21 mouse cellular contexts compared by ENCODE assay signal in the genomic region with DNA sequence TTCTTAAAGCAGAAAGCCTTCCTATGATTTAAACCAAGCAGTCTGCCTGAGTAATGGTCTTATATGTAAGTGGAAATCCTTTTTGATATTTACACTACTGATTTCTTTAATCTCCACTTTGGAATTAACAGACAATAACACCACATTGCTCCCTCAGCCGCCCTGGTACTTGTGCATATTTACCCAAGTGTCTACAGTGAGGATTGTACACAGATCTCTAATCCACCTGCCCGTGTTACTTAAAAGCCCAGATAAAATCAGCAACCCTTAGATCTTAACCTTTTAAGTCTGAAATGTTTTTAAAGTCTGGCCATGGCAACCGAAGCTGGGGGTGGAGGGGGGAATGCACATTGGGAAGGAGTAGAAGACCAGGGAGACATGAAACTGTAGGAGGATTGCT.
DNase-seq lines count a peak whose midpoint lies in the region; ATAC-seq and TF ChIP-seq lines count a peak whose summit lies in the region.
"Had no signal": no experiment of that assay in that cellular context is flagged by ENCODE, and none has a peak within 500 bp of the region (broad histone marks: within the 10 kb centered on the region; RNA-seq: fewer than 3 reads in every experiment).

No protein-coding gene starts in this region.

- peak; percentile 39 for DNase-seq in kidney, postnatal 0 days (ENCODE audit: low spot score)
- DNase-seq in kidney, postnatal 25 days: no peak
- DNase-seq in brain, embryonic 14.5 days (ENCODE audit: low read depth): peak; percentile 29
- peak; percentile 10 for DNase-seq in embryonic facial prominence, embryonic 14.5 days (ENCODE audit: low spot score)
- no peak for DNase-seq in layer of hippocampus, postnatal 25 days (ENCODE audit: extremely low spot score in 1 of 2, low spot score in 1 of 2)
- DNase-seq in embryo, embryonic 9.5 days (ENCODE audit: extremely low spot score): no peak
- DNase-seq: adrenal gland, postnatal 10 days; cerebellum, adult 11-12 months; cerebellum, postnatal 10 days; gastrocnemius, postnatal 36 days; heart, adult 18-20 months; heart, postnatal 14 days had no signal

- ATAC-seq in kidney, postnatal 0 days (replicated peaks; ENCODE audit: low FRiP score, low read depth): no peak
- no peak for ATAC-seq in embryonic facial prominence, embryonic 14.5 days (ENCODE audit: low read depth)
- peak; percentile 65 for ATAC-seq in stomach, embryonic 14.5 days (ENCODE audit: insufficient number of reproducible peaks, insufficient read depth, low FRiP score, low read depth)
- ATAC-seq in forebrain, embryonic 15.5 days (replicated peaks): no peak
- ATAC-seq: forebrain, embryonic 14.5 days; hindbrain, postnatal 0 days had no signal

- H3K27ac ChIP-seq in kidney, postnatal 0 days: no peak overlapping the region
- no peak overlapping the region for H3K27ac ChIP-seq in embryonic facial prominence, embryonic 14.5 days (replicated peaks; ENCODE audit: low read depth, low read length)
- no peak overlapping the region for H3K27ac ChIP-seq in stomach, embryonic 14.5 days (ENCODE audit: low read length)
- no peak overlapping the region for H3K27ac ChIP-seq in forebrain, embryonic 15.5 days (replicated peaks)
- H3K27ac ChIP-seq: embryonic facial prominence, embryonic 13.5 days; forebrain, embryonic 10.5 days; heart, embryonic 10.5 days; heart, embryonic 15.5 days; hindbrain, embryonic 13.5 days; hindbrain, postnatal 0 days had no signal

- H3K27me3 ChIP-seq in kidney, postnatal 0 days (ENCODE audit: insufficient read depth, low read length): no peaks in the 10 kb centered on the region
- peaks cover 2% of the 10 kb centered on the region; the same call in 1 of the 2 replicates for H3K27me3 ChIP-seq in embryonic facial prominence, embryonic 14.5 days (replicated peaks; ENCODE audit: control insufficient read depth, insufficient read depth, low read length)
- H3K27me3 ChIP-seq in stomach, embryonic 14.5 days (ENCODE audit: control insufficient read depth, insufficient read depth, low read length): no peaks in the 10 kb centered on the region
- no peaks in the 10 kb centered on the region for H3K27me3 ChIP-seq in forebrain, embryonic 15.5 days
- H3K27me3 ChIP-seq: heart, embryonic 15.5 days had no signal

- no peak for TF ChIP-seq POLR2A in brain, embryonic 14.5 days (IDR thresholded peaks at IDR 0.05; ENCODE audit: borderline replicate concordance, extremely low read depth, insufficient read depth, insufficient read length, poor library complexity, severe bottlenecking)

- no peak for TF ChIP-seq CTCF in kidney, postnatal 0 days (IDR thresholded peaks at IDR 0.05; ENCODE audit: low read depth)
- TF ChIP-seq CTCF in brain, embryonic 14.5 days (IDR thresholded peaks at IDR 0.05; ENCODE audit: borderline replicate concordance, extremely low read depth, insufficient read depth, insufficient read length): no peak

- no peak overlapping the region for H3K4me3 ChIP-seq in kidney, postnatal 0 days (replicated peaks; ENCODE audit: low read depth, low read length)
- H3K4me3 ChIP-seq in embryonic facial prominence, embryonic 14.5 days (ENCODE audit: low read depth, low read length): no peak overlapping the region
- H3K4me3 ChIP-seq in stomach, embryonic 14.5 days (ENCODE audit: low read depth, low read length): no peak overlapping the region
- no peak overlapping the region for H3K4me3 ChIP-seq in forebrain, embryonic 15.5 days
- H3K4me3 ChIP-seq: embryonic facial prominence, embryonic 13.5 days; forebrain, embryonic 10.5 days; heart, embryonic 10.5 days; heart, embryonic 15.5 days; hindbrain, embryonic 13.5 days had no signal

- no peak overlapping the region for H3K4me2 ChIP-seq in kidney, postnatal 0 days (ENCODE audit: low read length)
- no peak overlapping the region for H3K4me2 ChIP-seq in embryonic facial prominence, embryonic 14.5 days (ENCODE audit: low read depth, low read length)
- no peak overlapping the region for H3K4me2 ChIP-seq in stomach, embryonic 14.5 days (replicated peaks; ENCODE audit: low read depth, low read length)
- no peak overlapping the region for H3K4me2 ChIP-seq in forebrain, embryonic 15.5 days (replicated peaks)
- H3K4me2 ChIP-seq: heart, embryonic 15.5 days; hindbrain, embryonic 13.5 days had no signal

- no peaks in the 10 kb centered on the region for H3K36me3 ChIP-seq in kidney, postnatal 0 days (ENCODE audit: insufficient read depth, low read length)
- H3K36me3 ChIP-seq in embryonic facial prominence, embryonic 14.5 days (ENCODE audit: control insufficient read depth, insufficient read depth, low read length): no peaks in the 10 kb centered on the region
- no peaks in the 10 kb centered on the region for H3K36me3 ChIP-seq in stomach, embryonic 14.5 days (ENCODE audit: control insufficient read depth, insufficient read depth, low read length)
- H3K36me3 ChIP-seq in forebrain, embryonic 15.5 days: no peaks in the 10 kb centered on the region
- H3K36me3 ChIP-seq: embryonic facial prominence, embryonic 13.5 days; forebrain, embryonic 10.5 days; heart, embryonic 10.5 days; heart, embryonic 15.5 days; hindbrain, embryonic 13.5 days had no signal

- 19% methylated on average over 3 of the region's 3 CpGs for WGBS in kidney, postnatal 0 days
- 35% methylated on average over 3 of the region's 3 CpGs for WGBS in embryonic facial prominence, embryonic 14.5 days
- WGBS in stomach, embryonic 14.5 days: 18% methylated on average over 3 of the region's 3 CpGs
- 67% methylated on average over 3 of the region's 3 CpGs for WGBS in forebrain, embryonic 15.5 days

- no peaks in the 10 kb centered on the region for H3K9me3 ChIP-seq in kidney, postnatal 0 days (replicated peaks; ENCODE audit: low read length)
- 0 out of 2 replicates have a peak, but pooled peaks cover 3% of the 10 kb centered on the region for H3K9me3 ChIP-seq in embryonic facial prominence, embryonic 14.5 days (ENCODE audit: control insufficient read depth, low read length)
- H3K9me3 ChIP-seq in stomach, embryonic 14.5 days (ENCODE audit: control insufficient read depth, low read depth, low read length): no peaks in the 10 kb centered on the region
- H3K9me3 ChIP-seq in forebrain, embryonic 15.5 days: no peaks in the 10 kb centered on the region
- H3K9me3 ChIP-seq: forebrain, embryonic 10.5 days; heart, embryonic 10.5 days; heart, embryonic 15.5 days; hindbrain, embryonic 13.5 days had no signal

- H3K4me1 ChIP-seq in kidney, postnatal 0 days (replicated peaks; ENCODE audit: insufficient read depth, low read length): no peaks in the 10 kb centered on the region
- H3K4me1 ChIP-seq in embryonic facial prominence, embryonic 14.5 days (ENCODE audit: control insufficient read depth, insufficient read depth, low read length): peaks cover 8% of the 10 kb centered on the region; the same call in 1 of the 2 replicates
- no peaks in the 10 kb centered on the region for H3K4me1 ChIP-seq in stomach, embryonic 14.5 days (ENCODE audit: control insufficient read depth, insufficient read depth, low read length)
- no peaks in the 10 kb centered on the region for H3K4me1 ChIP-seq in forebrain, embryonic 15.5 days
- H3K4me1 ChIP-seq: heart, embryonic 10.5 days; heart, embryonic 15.5 days; hindbrain, embryonic 13.5 days had no signal

- no peak overlapping the region for H3K9ac ChIP-seq in kidney, postnatal 0 days (ENCODE audit: low read depth, low read length)
- no peak overlapping the region for H3K9ac ChIP-seq in embryonic facial prominence, embryonic 14.5 days (ENCODE audit: low read depth, low read length)
- no peak overlapping the region for H3K9ac ChIP-seq in stomach, embryonic 14.5 days (replicated peaks; ENCODE audit: low read depth, low read length)
- no peak overlapping the region for H3K9ac ChIP-seq in forebrain, embryonic 15.5 days (replicated peaks)
- H3K9ac ChIP-seq: embryonic facial prominence, embryonic 13.5 days; heart, embryonic 15.5 days; hindbrain, embryonic 13.5 days had no signal

Comparison
In these comparisons a context has a peak if more than half of its experiments do, and no peak if none do; other contexts are left out.
1. DNase-seq: peak in kidney, postnatal 0 days (single experiment), brain, embryonic 14.5 days (single experiment) and embryonic facial prominence, embryonic 14.5 days (single experiment); none in kidney, postnatal 25 days (0 of 2), layer of hippocampus, postnatal 25 days (0 of 2) and embryo, embryonic 9.5 days (single experiment).